Mouse (Mus musculus): Measurements from ENCODE around the gene Ogfod2. TPM values are rescaled to one million over a fixed set of nuclear protein-coding genes. Genes with fewer than 3 reads are reported as not detected.

Gene Ogfod2
- polyA plus RNA-seq, 1 experiment from 2014 or later = 30.3 TPM

- DNase-seq (ENCODE audit: low spot score) (peak; percentile 73), ATAC-seq (replicated peaks; ENCODE audit: low FRiP score, low read depth) (no peak)
- no peaks in the 10 kb centered on the region for H3K9me3 ChIP-seq (replicated peaks; ENCODE audit: low read length)
- TF ChIP-seq CTCF (IDR thresholded peaks at IDR 0.05; ENCODE audit: low read depth) = peak; percentile 54
- H3K4me1 ChIP-seq (replicated peaks; ENCODE audit: insufficient read depth, low read length) = peaks cover 14% of the 10 kb centered on the region; the same call in 1 of the 2 replicates
- peak overlapping the region; percentile 91 for H3K4me2 ChIP-seq (ENCODE audit: low read length)
- peak overlapping the region; percentile 86 for H3K27ac ChIP-seq
- 15% methylated on average over 14 of the region's 14 CpGs for WGBS
- 0 out of 2 replicates have a peak, but pooled peaks cover 3% of the 10 kb centered on the region for H3K36me3 ChIP-seq (ENCODE audit: insufficient read depth, low read length)
- H3K4me3 ChIP-seq (replicated peaks; ENCODE audit: low read depth, low read length) = peak overlapping the region; percentile 71
- H3K9ac ChIP-seq (ENCODE audit: low read depth, low read length) = peak overlapping the region; percentile 76
- no peaks in the 10 kb centered on the region for H3K27me3 ChIP-seq (ENCODE audit: insufficient read depth, low read length)
Measured at GRCm38 (mm10) chr5:124113030-124113429, 933 bp downstream of the Ogfod2 start.

GRCm38 (mm10) chr5:124114276-124115025 is 2.4 kb downstream of the Ogfod2 start:
- H3K4me3 ChIP-seq (replicated peaks; ENCODE audit: low read depth, low read length) = no peak overlapping the region
- peaks cover 14% of the 10 kb centered on the region; the same call in 1 of the 2 replicates for H3K4me1 ChIP-seq (replicated peaks; ENCODE audit: insufficient read depth, low read length)
- DNase-seq (ENCODE audit: low spot score) = no peak
- H3K27me3 ChIP-seq (ENCODE audit: insufficient read depth, low read length) = no peaks in the 10 kb centered on the region
- no peaks in the 10 kb centered on the region for H3K9me3 ChIP-seq (replicated peaks; ENCODE audit: low read length)
- no peak overlapping the region for H3K4me2 ChIP-seq (ENCODE audit: low read length)
- H3K27ac ChIP-seq = no peak overlapping the region
- no peak overlapping the region for H3K9ac ChIP-seq (ENCODE audit: low read depth, low read length)
- no peak for ATAC-seq (replicated peaks; ENCODE audit: low FRiP score, low read depth)
- H3K36me3 ChIP-seq (ENCODE audit: insufficient read depth, low read length) = 0 out of 2 replicates have a peak, but pooled peaks cover 9% of the 10 kb centered on the region
- 94% methylated on average over 24 of the region's 24 CpGs for WGBS
- TF ChIP-seq CTCF (IDR thresholded peaks at IDR 0.05; ENCODE audit: low read depth) = no peak

- peak overlapping the region; percentile 79 for H3K27ac ChIP-seq
- WGBS = 22% methylated on average over 7 of the region's 7 CpGs
- H3K4me3 ChIP-seq (replicated peaks; ENCODE audit: low read depth, low read length) = peak overlapping the region; percentile 97
- TF ChIP-seq CTCF (IDR thresholded peaks at IDR 0.05; ENCODE audit: low read depth) = no peak
- DNase-seq (ENCODE audit: low spot score) (no peak), ATAC-seq (replicated peaks; ENCODE audit: low FRiP score, low read depth) (no peak)
- no peaks in the 10 kb centered on the region for H3K27me3 ChIP-seq (ENCODE audit: insufficient read depth, low read length)
- peak overlapping the region; percentile 96 for H3K9ac ChIP-seq (ENCODE audit: low read depth, low read length)
- H3K36me3 ChIP-seq (ENCODE audit: insufficient read depth, low read length) = 0 out of 2 replicates have a peak, but pooled peaks cover 9% of the 10 kb centered on the region
- no peaks in the 10 kb centered on the region for H3K9me3 ChIP-seq (replicated peaks; ENCODE audit: low read length)
- H3K4me2 ChIP-seq (ENCODE audit: low read length) = peak overlapping the region; percentile 96
- peaks cover 14% of the 10 kb centered on the region; the same call in 1 of the 2 replicates for H3K4me1 ChIP-seq (replicated peaks; ENCODE audit: insufficient read depth, low read length)
Measured at GRCm38 (mm10) chr5:124115531-124115930, 3.4 kb downstream of the Ogfod2 start.

GRCm38 (mm10) chr5:124115990-124116845 is 4.1 kb downstream of the Ogfod2 start, which contains the start of gene Arl6ip4:
TSS of gene Arl6ip4 (plus strand) at chr5:124116089.
- WGBS = 1% methylated on average over 64 of the region's 64 CpGs

GRCm38 (mm10) chr5:124119204-124119603 is 7.1 kb downstream of the Ogfod2 start:
- no peak overlapping the region for H3K4me3 ChIP-seq (replicated peaks; ENCODE audit: low read depth, low read length)
- ATAC-seq (replicated peaks; ENCODE audit: low FRiP score, low read depth) = no peak
- H3K9me3 ChIP-seq (replicated peaks; ENCODE audit: low read length) = no peaks in the 10 kb centered on the region
- no peak overlapping the region for H3K4me2 ChIP-seq (ENCODE audit: low read length)
- H3K27ac ChIP-seq = no peak overlapping the region
- no peaks in the 10 kb centered on the region for H3K27me3 ChIP-seq (ENCODE audit: insufficient read depth, low read length)
- 0 out of 2 replicates have a peak, but pooled peaks cover 17% of the 10 kb centered on the region for H3K36me3 ChIP-seq (ENCODE audit: insufficient read depth, low read length)
- no peak for DNase-seq (ENCODE audit: low spot score)
- no peak for TF ChIP-seq CTCF (IDR thresholded peaks at IDR 0.05; ENCODE audit: low read depth)
- H3K9ac ChIP-seq (ENCODE audit: low read depth, low read length) = no peak overlapping the region
- H3K4me1 ChIP-seq (replicated peaks; ENCODE audit: insufficient read depth, low read length) = 0 out of 2 replicates have a peak, but pooled peaks cover 6% of the 10 kb centered on the region
- WGBS = 67% methylated on average over 5 of the region's 5 CpGs

More at GRCm38 (mm10) chr5:124115990-124116845, 4.1 kb downstream of the Ogfod2 start, which contains the start of gene Arl6ip4:
- ATAC-seq (replicated peaks; ENCODE audit: low FRiP score, low read depth) (0 out of 2 replicates have a peak, but pooled peaks have one; percentile 0), DNase-seq (ENCODE audit: low spot score) (peak; percentile 80)
- Histone ChIP-seq H3K27me3 (ENCODE audit: insufficient read depth, low read length) (no peaks in the 10 kb centered on the region), H3K4me1 (replicated peaks; ENCODE audit: insufficient read depth, low read length) (peaks cover 14% of the 10 kb centered on the region; the same call in 1 of the 2 replicates), H3K9ac (ENCODE audit: low read depth, low read length) (peak within 1 kb of the TSS; percentile 96), H3K36me3 (ENCODE audit: insufficient read depth, low read length) (0 out of 2 replicates have a peak, but pooled peaks cover 15% of the 10 kb centered on the region), H3K9me3 (replicated peaks; ENCODE audit: low read length) (no peaks in the 10 kb centered on the region), H3K4me3 (replicated peaks; ENCODE audit: low read depth, low read length) (peak within 1 kb of the TSS; percentile 97), H3K27ac (peak within 1 kb of the TSS; percentile 79), H3K4me2 (ENCODE audit: low read length) (peak within 1 kb of the TSS; percentile 96)
- TF ChIP-seq CTCF (IDR thresholded peaks at IDR 0.05; ENCODE audit: low read depth) = no peak

- H3K9ac ChIP-seq (ENCODE audit: low read depth, low read length) = no peak overlapping the region
- 0 out of 2 replicates have a peak, but pooled peaks cover 21% of the 10 kb centered on the region for H3K36me3 ChIP-seq (ENCODE audit: insufficient read depth, low read length)
- 92% methylated on average over 18 of the region's 18 CpGs for WGBS
Measured at GRCm38 (mm10) chr5:124122357-124122756, 10.3 kb downstream of the Ogfod2 start.

More at GRCm38 (mm10) chr5:124122357-124122756, 10.3 kb downstream of the Ogfod2 start:
- Histone ChIP-seq H3K9me3 (replicated peaks; ENCODE audit: low read length) (no peaks in the 10 kb centered on the region), H3K4me1 (replicated peaks; ENCODE audit: insufficient read depth, low read length) (no peaks in the 10 kb centered on the region), H3K4me2 (ENCODE audit: low read length) (no peak overlapping the region), H3K27ac (no peak overlapping the region), H3K27me3 (ENCODE audit: insufficient read depth, low read length) (no peaks in the 10 kb centered on the region), H3K4me3 (replicated peaks; ENCODE audit: low read depth, low read length) (no peak overlapping the region)
- TF ChIP-seq CTCF (IDR thresholded peaks at IDR 0.05; ENCODE audit: low read depth) = no peak
- ATAC-seq (replicated peaks; ENCODE audit: low FRiP score, low read depth) = no peak
- no peak for DNase-seq (ENCODE audit: low spot score)
